Mouse (Mus musculus) MEL (cell line): Measurements from ENCODE around the gene Gtpbp4.

Experiments
- KAT2A ChIP-seq: conservative IDR thresholded peaks from 2 replicates; pipeline ENCODE4 v1.6.1; 2012; ENCODE audit warnings: low read depth, low read length, improper control_type of control experiment, inconsistent platforms
- POLR2A ChIP-seq, 2 experiments: IDR thresholded peaks; 2 replicates each; pipeline ENCODE4 v1.6.1; 2011 to 2012; ENCODE audit warnings: low read length in 2 of 2, mild to moderate bottlenecking in 2 of 2, control low read depth in 1 of 2, improper control_type of control experiment in 1 of 2, low read depth in 1 of 2, moderate library complexity in 1 of 2; ENCODE audit not compliant: control insufficient read depth in 1 of 2, insufficient read depth in 1 of 2, poor library complexity in 1 of 2
- ZC3H11A ChIP-seq: IDR thresholded peaks from 2 replicates; pipeline ENCODE4 v1.6.1; 2012; ENCODE audit warnings: low read depth, mild to moderate bottlenecking, inconsistent platforms, low read length, improper control_type of control experiment

GRCm38 (mm10) chr13:8992231-8992630 lies 3.7 kb downstream of the Gtpbp4 start:
- TF ChIP-seq ZC3H11A (no peak), POLR2A (IDR thresholded peaks at IDR 0.05; ENCODE audit: control insufficient read depth in 1 of 2, insufficient read depth in 1 of 2, low read depth in 1 of 2, low read length in 2 of 2, poor library complexity in 1 of 2) (no peak), KAT2A (no peak)
